Comparison of ENCODE assay signal across 28 mouse cellular contexts in genomic region chr9:54532926-54533325, GRCm38 (mm10). TPM values are rescaled to one million over a fixed set of nuclear protein-coding genes. Genes with fewer than 3 reads are reported as not detected.
A peak's percentile ranks its signal among the peaks of the same experiment; 100 is the strongest.
DNase-seq lines count a peak whose midpoint lies in the region; ATAC-seq and TF ChIP-seq lines count a peak whose summit lies in the region.
"Had no signal": no experiment of that assay in that cellular context is flagged by ENCODE, and none has a peak within 500 bp of the region (broad histone marks: within the 10 kb centered on the region; RNA-seq: fewer than 3 reads in every experiment).

No protein-coding gene starts in this region.

- peak overlapping the region; percentile 30; the same call in 1 of the 2 replicates for H3K27ac ChIP-seq in forebrain, embryonic 14.5 days (ENCODE audit: low read depth, low read length)
- H3K27ac ChIP-seq in forebrain, postnatal 0 days (ENCODE audit: low read depth, low read length): no peak overlapping the region
- no peak overlapping the region for H3K27ac ChIP-seq in liver, adult 2 months (replicated peaks; ENCODE audit: insufficient read depth, low read depth, low read length)
- no peak overlapping the region for H3K27ac ChIP-seq in liver, postnatal 0 days (ENCODE audit: low read depth)
- H3K27ac ChIP-seq: stomach, embryonic 15.5 days had no signal

- DNase-seq in cerebellum, adult 18-20 months: peak; percentile 18 to 24
- no peak for DNase-seq in cerebellum, adult 11 months
- no peak for DNase-seq in forebrain, embryonic 14.5 days (ENCODE audit: low spot score)
- no peak for DNase-seq in forebrain, postnatal 0 days
- DNase-seq in liver, adult 2 months (ENCODE audit: extremely low read depth, low read depth, low spot score): peak; percentile 29
- DNase-seq in liver, postnatal 0 days: no peak
- DNase-seq in gastrocnemius, postnatal 10 days: no peak
- DNase-seq: heart, postnatal 14 days; liver; lung, adult 18-20 months; lung, postnatal 14 days; right cerebral cortex, postnatal 25 days; thymus, adult 2 months had no signal

- ATAC-seq in forebrain, embryonic 14.5 days: no peak
- ATAC-seq in forebrain, postnatal 0 days: no peak
- ATAC-seq in liver, postnatal 0 days: no peak
- ATAC-seq in neutrophil, adult 5-6 weeks (ENCODE audit: extremely low read depth, insufficient number of reproducible peaks, low FRiP score, poor library complexity, severe bottlenecking): peak; percentile 13; the same call in 1 of the 2 replicates
- ATAC-seq: intestine, embryonic 16.5 days; midbrain, embryonic 16.5 days had no signal

- no peak overlapping the region for H3K4me2 ChIP-seq in forebrain, embryonic 14.5 days (ENCODE audit: low read length)
- no peak overlapping the region for H3K4me2 ChIP-seq in forebrain, postnatal 0 days (ENCODE audit: low read depth)
- H3K4me2 ChIP-seq in liver, postnatal 0 days (ENCODE audit: low read depth, low read length): no peak overlapping the region
- H3K4me2 ChIP-seq: embryonic facial prominence, embryonic 13.5 days; heart, embryonic 12.5 days; hindbrain, embryonic 15.5 days; stomach, embryonic 15.5 days had no signal

- H3K4me1 ChIP-seq in forebrain, embryonic 14.5 days (ENCODE audit: control insufficient read depth, insufficient read depth, low read length): peaks cover 28% of the 10 kb centered on the region
- peaks cover 14% of the 10 kb centered on the region; the same call in 1 of the 2 replicates for H3K4me1 ChIP-seq in forebrain, postnatal 0 days (ENCODE audit: insufficient read depth)
- no peaks in the 10 kb centered on the region for H3K4me1 ChIP-seq in liver, adult 2 months (ENCODE audit: control insufficient read depth, insufficient read depth, low read length)
- H3K4me1 ChIP-seq in liver, postnatal 0 days (ENCODE audit: insufficient read depth): no peaks in the 10 kb centered on the region
- H3K4me1 ChIP-seq: stomach, embryonic 15.5 days had no signal

- H3K9me3 ChIP-seq in forebrain, embryonic 14.5 days (replicated peaks; ENCODE audit: control insufficient read depth, low read length): no peaks in the 10 kb centered on the region
- H3K9me3 ChIP-seq in forebrain, postnatal 0 days (ENCODE audit: low read length): no peaks in the 10 kb centered on the region
- no peaks in the 10 kb centered on the region for H3K9me3 ChIP-seq in liver, postnatal 0 days (ENCODE audit: low read length)
- H3K9me3 ChIP-seq: embryonic facial prominence, embryonic 13.5 days; G1E; heart, embryonic 12.5 days; hindbrain, embryonic 15.5 days; stomach, embryonic 15.5 days had no signal

- H3K27me3 ChIP-seq in forebrain, embryonic 14.5 days (replicated peaks; ENCODE audit: control insufficient read depth, insufficient read depth, low read length): no peaks in the 10 kb centered on the region
- H3K27me3 ChIP-seq in forebrain, postnatal 0 days (ENCODE audit: insufficient read depth, low read length): no peaks in the 10 kb centered on the region
- H3K27me3 ChIP-seq in liver, adult 2 months (ENCODE audit: control insufficient read depth, insufficient read depth, low read length): no peaks in the 10 kb centered on the region
- no peaks in the 10 kb centered on the region for H3K27me3 ChIP-seq in liver, postnatal 0 days (ENCODE audit: insufficient read depth, low read length)
- H3K27me3 ChIP-seq: embryonic facial prominence, embryonic 13.5 days; heart, embryonic 12.5 days; hindbrain, embryonic 15.5 days; stomach, embryonic 15.5 days had no signal

- TF ChIP-seq POLR2A in liver, adult 2 months (IDR thresholded peaks at IDR 0.05; ENCODE audit: extremely low read depth, insufficient read depth, low read length): no peak

- 57% methylated on average over 2 of the region's 2 CpGs for WGBS in forebrain, embryonic 14.5 days
- WGBS in forebrain, postnatal 0 days: 48% methylated on average over 2 of the region's 2 CpGs
- 69% methylated on average over 2 of the region's 2 CpGs for WGBS in liver, adult 2 months
- WGBS in liver, postnatal 0 days (ENCODE audit: insufficient replicate concordance): 79% methylated on average over 2 of the region's 2 CpGs

- no peak for TF ChIP-seq EP300 in liver, postnatal 0 days (IDR thresholded peaks at IDR 0.05; ENCODE audit: low read depth)

- no peak overlapping the region for H3K9ac ChIP-seq in forebrain, embryonic 14.5 days (ENCODE audit: low read length)
- no peak overlapping the region for H3K9ac ChIP-seq in forebrain, postnatal 0 days
- H3K9ac ChIP-seq in liver, adult 2 months (ENCODE audit: low read depth, low read length): no peak overlapping the region
- no peak overlapping the region for H3K9ac ChIP-seq in liver, postnatal 0 days (replicated peaks)
- H3K9ac ChIP-seq: embryonic facial prominence, embryonic 13.5 days; heart, embryonic 12.5 days; hindbrain, embryonic 15.5 days; stomach, embryonic 15.5 days had no signal

- no peaks in the 10 kb centered on the region for H3K36me3 ChIP-seq in forebrain, embryonic 14.5 days (ENCODE audit: control insufficient read depth, insufficient read depth, low read length)
- H3K36me3 ChIP-seq in forebrain, postnatal 0 days (ENCODE audit: insufficient read depth): no peaks in the 10 kb centered on the region
- no peaks in the 10 kb centered on the region for H3K36me3 ChIP-seq in liver, adult 2 months (ENCODE audit: control insufficient read depth, insufficient read depth, low read length)
- H3K36me3 ChIP-seq in liver, postnatal 0 days (replicated peaks; ENCODE audit: insufficient read depth, low read length): no peaks in the 10 kb centered on the region
- H3K36me3 ChIP-seq: embryonic facial prominence, embryonic 13.5 days; G1E; heart, embryonic 12.5 days; hindbrain, embryonic 15.5 days; stomach, embryonic 15.5 days had no signal

- no peaks in the 10 kb centered on the region for H3K79me2 ChIP-seq in liver, adult 2 months (ENCODE audit: control insufficient read depth, insufficient read depth, low read length)

- H3K4me3 ChIP-seq in forebrain, embryonic 14.5 days (ENCODE audit: low read depth, low read length): no peak overlapping the region
- H3K4me3 ChIP-seq in forebrain, postnatal 0 days (ENCODE audit: low read depth, low read length): no peak overlapping the region
- no peak overlapping the region for H3K4me3 ChIP-seq in liver, adult 2 months (ENCODE audit: insufficient read depth, low read depth, low read length)
- no peak overlapping the region for H3K4me3 ChIP-seq in liver, postnatal 0 days (ENCODE audit: low read depth, low read length)
- H3K4me3 ChIP-seq: embryonic facial prominence, embryonic 13.5 days; heart, embryonic 12.5 days; hindbrain, embryonic 15.5 days; stomach, embryonic 15.5 days had no signal

- no peak for TF ChIP-seq CTCF in forebrain, postnatal 0 days (IDR thresholded peaks at IDR 0.05; ENCODE audit: low read depth)
- TF ChIP-seq CTCF in liver, adult 2 months (IDR thresholded peaks at IDR 0.05; ENCODE audit: low read depth, low read length): no peak
- no peak for TF ChIP-seq CTCF in liver, postnatal 0 days (IDR thresholded peaks at IDR 0.05; ENCODE audit: low read depth)

RNA-seq across cellular contexts. Expression of gene Sh2d7, which starts 5.9 kb away (rescaled TPM):
- polyA plus RNA-seq in forebrain, embryonic 14.5 days (2014; fragmentation: Nextera tagmentation; extraction: Ambion mirVana): 0.10 TPM in 2 replicates
- total RNA-seq in forebrain, postnatal 0 days (2014; rRNA removed): not detected in 2 replicates
- polyA plus RNA-seq in forebrain, postnatal 0 days (2015; fragmentation: Nextera tagmentation; extraction: Ambion mirVana): 0.05 TPM in 1 of 2 replicates, not detected in the other
- not detected in 2 replicates for total RNA-seq in liver, adult 2 months (2014; rRNA removed)
- not detected in 2 replicates for polyA plus RNA-seq in liver, adult 2 months (2012; rRNA removed)
- polyA plus RNA-seq in liver, postnatal 0 days (2015; fragmentation: Nextera tagmentation; extraction: Ambion mirVana): not detected in 2 replicates
- total RNA-seq in neutrophil, adult 5-6 weeks (2017): not detected in 2 replicates
- not detected for total RNA-seq in gastrocnemius, postnatal 10 days (2021)
- total RNA-seq: adrenal gland, postnatal 4 days; gastrocnemius, postnatal 4 days; heart, postnatal 14 days; left cerebral cortex, adult 18-20 months; left cerebral cortex, postnatal 36 days; megakaryocyte-erythroid progenitor cell, adult 5-6 weeks had no signal
- polyA plus RNA-seq: embryonic facial prominence, embryonic 13.5 days; G1E; heart, embryonic 12.5 days; hindbrain, embryonic 15.5 days; intestine, embryonic 16.5 days; kidney, embryonic 16.5 days; midbrain, embryonic 16.5 days; stomach, embryonic 15.5 days; urinary bladder, adult 2 months had no signal

RNA-seq across cellular contexts. Expression of gene Cib2, which starts 27.1 kb away (rescaled TPM):
- 42.7 and 43.4 TPM in 2 replicates for polyA plus RNA-seq in forebrain, embryonic 14.5 days (2014; fragmentation: Nextera tagmentation; extraction: Ambion mirVana)
- total RNA-seq in forebrain, postnatal 0 days (2014; rRNA removed): 56.7 and 61.2 TPM in 2 replicates
- polyA plus RNA-seq in forebrain, postnatal 0 days (2015; fragmentation: Nextera tagmentation; extraction: Ambion mirVana): 66.5 and 72.5 TPM in 2 replicates
- total RNA-seq in liver, adult 2 months (2014; rRNA removed): 3.7 and 4.7 TPM in 2 replicates
- polyA plus RNA-seq in liver, adult 2 months (2012; rRNA removed): 4.1 and 5.8 TPM in 2 replicates
- polyA plus RNA-seq in liver, postnatal 0 days (2015; fragmentation: Nextera tagmentation; extraction: Ambion mirVana): 0.99 and 1.3 TPM in 2 replicates
- 2.1 and 3.1 TPM in 2 replicates for total RNA-seq in neutrophil, adult 5-6 weeks (2017)
- total RNA-seq in gastrocnemius, postnatal 10 days (2021): 10 to 100 TPM; 23.6 to 23.9 TPM
- total RNA-seq: G1E; megakaryocyte-erythroid progenitor cell, adult 5-6 weeks had no signal

RNA-seq across cellular contexts. Expression of gene Dmxl2, which starts 31.5 kb away (rescaled TPM):
- polyA plus RNA-seq in forebrain, embryonic 14.5 days (2014; fragmentation: Nextera tagmentation; extraction: Ambion mirVana): 39.5 and 53.7 TPM in 2 replicates
- total RNA-seq in forebrain, postnatal 0 days (2014; rRNA removed): 108 and 129 TPM in 2 replicates
- polyA plus RNA-seq in forebrain, postnatal 0 days (2015; fragmentation: Nextera tagmentation; extraction: Ambion mirVana): 23.6 and 39.7 TPM in 2 replicates
- 12.3 and 20.7 TPM in 2 replicates for total RNA-seq in liver, adult 2 months (2014; rRNA removed)
- polyA plus RNA-seq in liver, adult 2 months (2012; rRNA removed): 2.9 and 3.6 TPM in 2 replicates
- 3.3 and 3.8 TPM in 2 replicates for polyA plus RNA-seq in liver, postnatal 0 days (2015; fragmentation: Nextera tagmentation; extraction: Ambion mirVana)
- total RNA-seq in neutrophil, adult 5-6 weeks (2017): 117 and 119 TPM in 2 replicates
- total RNA-seq in gastrocnemius, postnatal 10 days (2021): 1 to 10 TPM; 5.5 to 7.0 TPM
- polyA plus RNA-seq: G1E had no signal

RNA-seq across cellular contexts. Expression of gene Idh3a, which starts 53.2 kb away (rescaled TPM):
- polyA plus RNA-seq in forebrain, embryonic 14.5 days (2014; fragmentation: Nextera tagmentation; extraction: Ambion mirVana): 141 and 175 TPM in 2 replicates
- 94.6 and 100 TPM in 2 replicates for total RNA-seq in forebrain, postnatal 0 days (2014; rRNA removed)
- polyA plus RNA-seq in forebrain, postnatal 0 days (2015; fragmentation: Nextera tagmentation; extraction: Ambion mirVana): 171 and 183 TPM in 2 replicates
- 25.9 and 26.1 TPM in 2 replicates for total RNA-seq in liver, adult 2 months (2014; rRNA removed)
- polyA plus RNA-seq in liver, adult 2 months (2012; rRNA removed): 16.3 and 19.0 TPM in 2 replicates
- polyA plus RNA-seq in liver, postnatal 0 days (2015; fragmentation: Nextera tagmentation; extraction: Ambion mirVana): 74.6 and 79.2 TPM in 2 replicates
- total RNA-seq in neutrophil, adult 5-6 weeks (2017): 14.4 and 14.8 TPM in 2 replicates
- 100 to 1,000 TPM; 320 to 400 TPM for total RNA-seq in gastrocnemius, postnatal 10 days (2021)

Comparison
In these comparisons a context has a peak if more than half of its experiments do, and no peak if none do; other contexts are left out.
1. DNase-seq: peak in cerebellum, adult 18-20 months (2 of 2) and liver, adult 2 months (single experiment); none in cerebellum, adult 11 months (single experiment), forebrain, embryonic 14.5 days (single experiment), forebrain, postnatal 0 days (single experiment), liver, postnatal 0 days (single experiment) and gastrocnemius, postnatal 10 days (single experiment).